Comparison of ENCODE assay signal across 8 mouse cellular contexts in the genomic region with DNA sequence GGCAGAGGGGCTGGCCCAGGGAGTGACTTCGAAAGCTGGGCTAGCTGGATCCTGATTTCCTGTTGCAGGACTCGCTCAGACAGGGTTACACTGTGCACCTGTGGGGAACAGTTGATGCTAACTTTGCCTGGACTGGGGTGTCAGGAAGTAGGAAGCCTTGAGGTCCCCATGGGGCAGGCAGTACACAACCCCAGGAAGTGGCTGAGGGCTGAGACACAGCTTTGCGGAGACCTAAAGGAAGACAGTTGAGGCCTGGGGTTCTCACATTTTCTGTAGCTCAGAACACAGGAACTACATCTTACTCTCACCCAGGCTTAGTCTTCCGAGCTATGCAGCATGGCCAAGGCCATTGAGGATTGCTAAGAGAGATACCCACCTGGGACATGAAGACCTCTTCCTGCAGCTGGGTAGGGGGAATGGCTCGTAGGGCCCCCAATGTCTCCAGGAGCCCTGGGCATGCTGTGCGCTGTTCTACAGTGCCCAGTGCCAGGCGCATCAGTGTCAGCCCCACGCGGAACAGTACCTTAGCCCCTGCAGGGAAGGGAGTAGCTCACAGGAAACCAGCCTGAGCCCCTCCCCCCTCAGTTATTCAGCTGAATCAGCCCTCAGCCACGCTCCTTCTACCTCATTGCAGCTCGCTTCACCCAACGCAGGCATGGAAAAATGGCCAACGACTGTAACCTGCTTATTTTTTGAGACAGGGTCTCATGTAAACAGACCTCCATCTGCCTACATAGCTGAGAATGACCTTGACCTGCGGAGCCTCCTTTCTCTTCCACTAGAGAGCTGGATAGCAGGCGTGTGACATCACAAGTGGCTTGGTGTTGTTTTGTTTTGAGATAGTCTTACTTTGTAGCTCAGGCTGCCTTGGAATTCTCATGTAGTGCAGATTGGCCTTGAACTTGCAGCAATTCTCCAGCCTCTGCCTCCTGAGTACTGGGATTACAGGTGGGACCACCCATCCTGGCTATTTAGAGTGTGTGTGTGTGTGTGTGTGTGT. TPM values are rescaled to one million over a fixed set of nuclear protein-coding genes. Genes with fewer than 3 reads are reported as not detected.
DNase-seq lines count a peak whose midpoint lies in the region; ATAC-seq and TF ChIP-seq lines count a peak whose summit lies in the region.

No protein-coding gene starts in this region.

- no peak overlapping the region for H3K4me2 ChIP-seq in kidney, postnatal 0 days (ENCODE audit: low read length)
- no peak overlapping the region for H3K4me2 ChIP-seq in liver, embryonic 14.5 days (ENCODE audit: low read depth)
- H3K4me2 ChIP-seq in stomach, embryonic 16.5 days (ENCODE audit: low read depth, low read length) = no peak overlapping the region

- no peak overlapping the region for H3K4me3 ChIP-seq in kidney, postnatal 0 days (replicated peaks; ENCODE audit: low read depth, low read length)
- H3K4me3 ChIP-seq in liver, embryonic 14.5 days (ENCODE audit: insufficient read depth in 1 of 2, low read depth in 2 of 2, low read length in 2 of 2) = no peak overlapping the region
- no peak overlapping the region for H3K4me3 ChIP-seq in stomach, embryonic 16.5 days (replicated peaks; ENCODE audit: low read length)

- peak overlapping the region; percentile 63; the same call in 1 of the 2 replicates for H3K27ac ChIP-seq in kidney, postnatal 0 days
- no peak overlapping the region for H3K27ac ChIP-seq in liver, embryonic 14.5 days
- H3K27ac ChIP-seq in stomach, embryonic 16.5 days (ENCODE audit: low read length) = no peak overlapping the region; the same call in 1 of the 2 replicates

- H3K9ac ChIP-seq in kidney, postnatal 0 days (ENCODE audit: low read depth, low read length) = peak overlapping the region; percentile 14; the same call in 1 of the 2 replicates
- H3K9ac ChIP-seq in liver, embryonic 14.5 days (replicated peaks) = no peak overlapping the region
- 0 out of 2 replicates have a peak overlapping the region, but pooled peaks have one; percentile 20 for H3K9ac ChIP-seq in stomach, embryonic 16.5 days (ENCODE audit: low read length)

- no peak for TF ChIP-seq CTCF in kidney, postnatal 0 days (IDR thresholded peaks at IDR 0.05; ENCODE audit: low read depth)
- no peak for TF ChIP-seq CTCF in liver, embryonic 14.5 days (IDR thresholded peaks at IDR 0.05; ENCODE audit: low read depth)

- H3K27me3 ChIP-seq in kidney, postnatal 0 days (ENCODE audit: insufficient read depth, low read length) = no peaks in the 10 kb centered on the region
- no peaks in the 10 kb centered on the region for H3K27me3 ChIP-seq in liver, embryonic 14.5 days (ENCODE audit: control insufficient read depth, insufficient read depth, low read length)
- H3K27me3 ChIP-seq in stomach, embryonic 16.5 days (ENCODE audit: control insufficient read depth, insufficient read depth, low read length) = no peaks in the 10 kb centered on the region

- ATAC-seq in kidney, postnatal 0 days (replicated peaks; ENCODE audit: low FRiP score, low read depth) = no peak; the same call in 1 of the 2 replicates
- peak; percentile 77 for ATAC-seq in common myeloid progenitor, adult 5-6 weeks (replicated peaks; ENCODE audit: low read depth, poor library complexity, severe bottlenecking)
- peak; percentile 27; the same call in 1 of the 2 replicates for ATAC-seq in liver, embryonic 14.5 days (ENCODE audit: insufficient read depth)
- no peak for ATAC-seq in stomach, embryonic 16.5 days (ENCODE audit: insufficient read depth, low FRiP score)

- no peaks in the 10 kb centered on the region for H3K9me3 ChIP-seq in kidney, postnatal 0 days (replicated peaks; ENCODE audit: low read length)
- H3K9me3 ChIP-seq in liver, embryonic 14.5 days (ENCODE audit: control insufficient read depth, low read length) = no peaks in the 10 kb centered on the region
- no peaks in the 10 kb centered on the region for H3K9me3 ChIP-seq in stomach, embryonic 16.5 days (replicated peaks; ENCODE audit: control insufficient read depth, low read length)

- DNase-seq in kidney, postnatal 0 days (ENCODE audit: low spot score) = no peak
- DNase-seq in kidney, postnatal 14 days = no peak
- DNase-seq in liver, embryonic 14.5 days (ENCODE audit: low read depth in 3 of 3, low spot score in 3 of 3) = no peak
- DNase-seq in layer of hippocampus, postnatal 14 days (ENCODE audit: low spot score in 2 of 2) = no peak
- DNase-seq in cerebellum, adult 11 months = no peak
- DNase-seq in c-Kit-positive CD71-positive TER-119-positive erythroid progenitor cells, embryonic 14.5 days (ENCODE audit: low spot score) = no peak

- TF ChIP-seq EP300 in liver, embryonic 14.5 days (IDR thresholded peaks at IDR 0.05; ENCODE audit: low read depth) = no peak

- WGBS in kidney, postnatal 0 days = 41% methylated on average over 15 of the region's 15 CpGs
- WGBS in liver, embryonic 14.5 days (ENCODE audit: insufficient replicate concordance) = 26% methylated on average over 15 of the region's 15 CpGs
- 50% methylated on average over 15 of the region's 15 CpGs for WGBS in stomach, embryonic 16.5 days

- peaks cover 9% of the 10 kb centered on the region for H3K4me1 ChIP-seq in kidney, postnatal 0 days (replicated peaks; ENCODE audit: insufficient read depth, low read length)
- peaks cover 0 to 9% of the 10 kb centered on the region in 2 experiments; a peak in 2 of 4 replicates for H3K4me1 ChIP-seq in liver, embryonic 14.5 days (replicated peaks; ENCODE audit: control insufficient read depth in 2 of 2, insufficient read depth in 2 of 2, low read length in 1 of 2)
- peaks cover 8% of the 10 kb centered on the region for H3K4me1 ChIP-seq in stomach, embryonic 16.5 days (ENCODE audit: control insufficient read depth, insufficient read depth, low read length)

- no peaks in the 10 kb centered on the region for H3K36me3 ChIP-seq in kidney, postnatal 0 days (ENCODE audit: insufficient read depth, low read length)
- H3K36me3 ChIP-seq in liver, embryonic 14.5 days (replicated peaks; ENCODE audit: control insufficient read depth, insufficient read depth, low read depth) = no peaks in the 10 kb centered on the region
- no peaks in the 10 kb centered on the region for H3K36me3 ChIP-seq in stomach, embryonic 16.5 days (ENCODE audit: control insufficient read depth, insufficient read depth, low read length)

RNA-seq across cellular contexts. Expression of a gene that starts 5.8 kb away (rescaled TPM):
- polyA plus RNA-seq in kidney, postnatal 0 days (2015; fragmentation: Nextera tagmentation; extraction: Ambion mirVana) = 3.5 and 3.9 TPM in 2 replicates
- 25.8 and 34.7 TPM in 2 replicates for total RNA-seq in common myeloid progenitor, adult 5-6 weeks (2017)
- polyA plus RNA-seq in liver, embryonic 14.5 days (2012; rRNA removed) = 2.6 TPM in 2 replicates
- polyA plus RNA-seq in liver, embryonic 14.5 days (2014; fragmentation: Nextera tagmentation; extraction: Ambion mirVana) = 2.5 and 4.0 TPM in 2 replicates
- 3.6 and 3.8 TPM in 2 replicates for polyA plus RNA-seq in stomach, embryonic 16.5 days (2015; fragmentation: Nextera tagmentation; extraction: Ambion mirVana)
- total RNA-seq in layer of hippocampus, postnatal 14 days (2021) = 1 to 10 TPM in 1 of 2 experiments, under 1 TPM in 1; 0.74 to 1.8 TPM

RNA-seq across cellular contexts. Expression of a gene that starts 6.6 kb away (rescaled TPM):
- 804 and 864 TPM in 2 replicates for polyA plus RNA-seq in kidney, postnatal 0 days (2015; fragmentation: Nextera tagmentation; extraction: Ambion mirVana)
- total RNA-seq in common myeloid progenitor, adult 5-6 weeks (2017) = 450 and 486 TPM in 2 replicates
- polyA plus RNA-seq in liver, embryonic 14.5 days (2012; rRNA removed) = 203 and 214 TPM in 2 replicates
- polyA plus RNA-seq in liver, embryonic 14.5 days (2014; fragmentation: Nextera tagmentation; extraction: Ambion mirVana) = 432 and 447 TPM in 2 replicates
- 727 and 779 TPM in 2 replicates for polyA plus RNA-seq in stomach, embryonic 16.5 days (2015; fragmentation: Nextera tagmentation; extraction: Ambion mirVana)
- total RNA-seq in layer of hippocampus, postnatal 14 days (2021) = 100 to 1,000 TPM; 281 TPM

RNA-seq across cellular contexts. Expression of a gene that starts 10.0 kb away (rescaled TPM):
- 2.7 and 3.3 TPM in 2 replicates for polyA plus RNA-seq in kidney, postnatal 0 days (2015; fragmentation: Nextera tagmentation; extraction: Ambion mirVana)
- 3.4 and 3.5 TPM in 2 replicates for total RNA-seq in common myeloid progenitor, adult 5-6 weeks (2017)
- polyA plus RNA-seq in liver, embryonic 14.5 days (2012; rRNA removed) = 0.32 and 0.44 TPM in 2 replicates
- polyA plus RNA-seq in liver, embryonic 14.5 days (2014; fragmentation: Nextera tagmentation; extraction: Ambion mirVana) = 0.18 and 0.71 TPM in 2 replicates
- polyA plus RNA-seq in stomach, embryonic 16.5 days (2015; fragmentation: Nextera tagmentation; extraction: Ambion mirVana) = 1.8 and 3.1 TPM in 2 replicates
- total RNA-seq in layer of hippocampus, postnatal 14 days (2021) = 1 to 10 TPM; 4.0 to 4.9 TPM

RNA-seq across cellular contexts. Expression of a gene that starts 16.2 kb away (rescaled TPM):
- 22.8 and 25.7 TPM in 2 replicates for polyA plus RNA-seq in kidney, postnatal 0 days (2015; fragmentation: Nextera tagmentation; extraction: Ambion mirVana)
- total RNA-seq in common myeloid progenitor, adult 5-6 weeks (2017) = 10.7 and 20.5 TPM in 2 replicates
- 20.8 and 21.4 TPM in 2 replicates for polyA plus RNA-seq in liver, embryonic 14.5 days (2012; rRNA removed)
- 14.3 and 16.8 TPM in 2 replicates for polyA plus RNA-seq in liver, embryonic 14.5 days (2014; fragmentation: Nextera tagmentation; extraction: Ambion mirVana)
- polyA plus RNA-seq in stomach, embryonic 16.5 days (2015; fragmentation: Nextera tagmentation; extraction: Ambion mirVana) = 26.2 and 26.7 TPM in 2 replicates
- 1 to 10 TPM; 6.6 to 6.7 TPM for total RNA-seq in layer of hippocampus, postnatal 14 days (2021)

RNA-seq across cellular contexts. Expression of a gene that starts 22.1 kb away (rescaled TPM):
- 42.4 and 49.0 TPM in 2 replicates for polyA plus RNA-seq in kidney, postnatal 0 days (2015; fragmentation: Nextera tagmentation; extraction: Ambion mirVana)
- 15.9 and 16.4 TPM in 2 replicates for total RNA-seq in common myeloid progenitor, adult 5-6 weeks (2017)
- 17.2 and 19.2 TPM in 2 replicates for polyA plus RNA-seq in liver, embryonic 14.5 days (2012; rRNA removed)
- polyA plus RNA-seq in liver, embryonic 14.5 days (2014; fragmentation: Nextera tagmentation; extraction: Ambion mirVana) = 19.5 and 19.9 TPM in 2 replicates
- polyA plus RNA-seq in stomach, embryonic 16.5 days (2015; fragmentation: Nextera tagmentation; extraction: Ambion mirVana) = 50.2 and 60.4 TPM in 2 replicates
- 10 to 100 TPM; 32.6 to 40.9 TPM for total RNA-seq in layer of hippocampus, postnatal 14 days (2021)

Comparison
In these comparisons a context has a peak if more than half of its experiments do, and no peak if none do; other contexts are left out.
1. ATAC-seq: peak in common myeloid progenitor, adult 5-6 weeks (single experiment) and liver, embryonic 14.5 days (single experiment); none in kidney, postnatal 0 days (single experiment) and stomach, embryonic 16.5 days (single experiment).